ENCODE assay signal across 8 mouse cellular contexts in the genomic region with DNA sequence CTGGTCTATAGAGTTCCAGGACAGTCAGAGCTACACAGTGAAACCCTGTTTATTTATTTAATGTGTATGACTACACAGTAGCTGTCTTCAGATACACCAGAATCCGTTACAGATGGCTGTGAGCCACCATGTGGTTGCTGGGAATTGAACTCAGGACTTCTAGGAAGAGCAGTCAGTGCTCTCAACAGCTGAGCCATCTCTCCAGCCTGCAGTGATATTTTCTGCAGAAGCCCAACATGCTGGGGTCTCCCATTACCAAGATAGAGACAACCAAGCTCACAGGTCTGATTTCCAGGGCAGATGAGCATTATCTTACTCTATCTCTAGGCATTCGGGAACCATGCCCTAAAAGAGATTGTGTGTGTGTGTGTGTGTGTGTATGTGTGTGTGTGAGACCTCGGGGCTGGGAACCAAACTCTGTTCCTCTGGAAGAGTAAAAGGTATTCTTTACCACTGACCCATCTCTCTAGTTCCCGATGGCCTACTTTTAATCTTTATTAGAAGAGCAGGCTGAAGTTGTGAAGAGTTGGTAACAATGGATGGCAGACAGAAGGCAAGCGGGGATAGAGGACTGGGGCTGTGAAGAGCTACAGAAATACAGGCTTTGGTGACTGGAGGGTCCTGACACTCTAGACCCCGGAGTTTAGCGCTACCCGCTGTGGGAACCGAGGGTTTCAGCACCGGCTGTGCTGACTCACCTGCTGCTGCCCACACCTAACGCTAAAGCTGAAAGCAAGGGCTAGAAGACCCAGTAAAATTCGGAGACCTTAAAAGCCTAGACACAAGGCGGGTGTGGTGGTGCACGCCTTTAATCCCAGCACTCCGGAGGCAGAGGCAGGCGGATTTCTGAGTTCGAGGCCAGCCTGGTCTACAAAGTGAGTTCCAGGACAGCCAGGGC. TPM values are rescaled to one million over a fixed set of nuclear protein-coding genes. Genes with fewer than 3 reads are reported as not detected.
A peak's percentile ranks its signal among the peaks of the same experiment; 100 is the strongest.
DNase-seq lines count a peak whose midpoint lies in the region; ATAC-seq lines count a peak whose summit lies in the region.

No protein-coding gene starts in this region.

- peak overlapping the region; percentile 87 for H3K4me3 ChIP-seq in megakaryocyte, embryonic 14.5 days (replicated peaks)
- peak overlapping the region; percentile 71 for H3K4me3 ChIP-seq in heart, embryonic 16.5 days (ENCODE audit: low read length)
- peak overlapping the region; percentile 65 for H3K4me3 ChIP-seq in liver, embryonic 15.5 days (replicated peaks)

- no peaks in the 10 kb centered on the region for H3K9me3 ChIP-seq in megakaryocyte, embryonic 14.5 days
- no peaks in the 10 kb centered on the region for H3K9me3 ChIP-seq in heart, embryonic 16.5 days (replicated peaks; ENCODE audit: control insufficient read depth, low read length)
- no peaks in the 10 kb centered on the region for H3K9me3 ChIP-seq in liver, embryonic 15.5 days (replicated peaks)

- no peak for ATAC-seq in megakaryocyte, adult 5-6 weeks (ENCODE audit: poor library complexity, severe bottlenecking)
- ATAC-seq in heart, embryonic 16.5 days (replicated peaks; ENCODE audit: extremely low read depth, insufficient read depth, low FRiP score) = no peak
- no peak for ATAC-seq in liver, embryonic 15.5 days (ENCODE audit: insufficient read depth)

- peaks cover 30% of the 10 kb centered on the region for H3K36me3 ChIP-seq in megakaryocyte, embryonic 14.5 days (replicated peaks; ENCODE audit: low read length)
- no peaks in the 10 kb centered on the region for H3K36me3 ChIP-seq in heart, embryonic 16.5 days (ENCODE audit: control insufficient read depth, insufficient read depth)
- no peaks in the 10 kb centered on the region; the same call in 1 of the 2 replicates for H3K36me3 ChIP-seq in liver, embryonic 15.5 days (replicated peaks)

- no peaks in the 10 kb centered on the region for H3K27me3 ChIP-seq in megakaryocyte, embryonic 14.5 days (replicated peaks)
- H3K27me3 ChIP-seq in heart, embryonic 16.5 days (ENCODE audit: control insufficient read depth, insufficient read depth, low read length) = no peaks in the 10 kb centered on the region
- H3K27me3 ChIP-seq in liver, embryonic 15.5 days = no peaks in the 10 kb centered on the region

- 32% methylated on average over 17 of the region's 17 CpGs for WGBS in heart, embryonic 16.5 days
- WGBS in liver, embryonic 15.5 days (ENCODE audit: insufficient replicate concordance) = 14% methylated on average over 17 of the region's 17 CpGs

- H3K9ac ChIP-seq in heart, embryonic 16.5 days (ENCODE audit: low read length) = peak overlapping the region; percentile 31; the same call in 1 of the 2 replicates
- H3K9ac ChIP-seq in liver, embryonic 15.5 days = peak overlapping the region; percentile 30; the same call in 1 of the 2 replicates

- peaks cover 72% of the 10 kb centered on the region for H3K4me1 ChIP-seq in megakaryocyte, embryonic 14.5 days
- peaks cover 20% of the 10 kb centered on the region for H3K4me1 ChIP-seq in heart, embryonic 16.5 days (ENCODE audit: control insufficient read depth, insufficient read depth, low read length)
- H3K4me1 ChIP-seq in liver, embryonic 15.5 days (replicated peaks) = peaks cover 68% of the 10 kb centered on the region

- H3K4me2 ChIP-seq in heart, embryonic 16.5 days (ENCODE audit: low read depth, low read length) = peak overlapping the region; percentile 61
- H3K4me2 ChIP-seq in liver, embryonic 15.5 days = peak overlapping the region; percentile 92

- peak overlapping the region; percentile 92 for H3K27ac ChIP-seq in heart, embryonic 16.5 days (ENCODE audit: low read length)
- peak overlapping the region; percentile 86 for H3K27ac ChIP-seq in liver, embryonic 15.5 days (replicated peaks)

- peak; percentile 21 for DNase-seq in c-Kit-positive CD71-positive TER-119-negative erythroid progenitor cells, embryonic 14.5 days (ENCODE audit: low read depth)
- peak; percentile 65 for DNase-seq in yolk sac, embryonic 10.5 days (ENCODE audit: low spot score)
- DNase-seq in ovary, adult 18-20 months (ENCODE audit: low spot score) = no peak
- no peak for DNase-seq in urinary bladder, postnatal 4 days (ENCODE audit: low spot score in 2 of 2)

RNA-seq across cellular contexts. Expression of a gene that starts 1.1 kb away (rescaled TPM):
- 15.6 and 22.4 TPM in 2 replicates for polyA plus RNA-seq in megakaryocyte, embryonic 14.5 days (2012; ENCODE audit: insufficient read depth, low replicate concordance)
- 6.4 and 6.8 TPM in 2 replicates for total RNA-seq in megakaryocyte, adult 5-6 weeks (2015)
- 7.8 and 11.1 TPM in 2 replicates for total RNA-seq in megakaryocyte, adult 5-6 weeks (2017)
- polyA plus RNA-seq in heart, embryonic 16.5 days (2015; fragmentation: Nextera tagmentation; extraction: Ambion mirVana) = 15.3 and 16.6 TPM in 2 replicates
- 7.2 and 7.5 TPM in 2 replicates for polyA plus RNA-seq in liver, embryonic 15.5 days (2015; fragmentation: Nextera tagmentation; extraction: Ambion mirVana)

RNA-seq across cellular contexts. Expression of a gene that starts 1.6 kb away (rescaled TPM):
- polyA plus RNA-seq in megakaryocyte, embryonic 14.5 days (2012; ENCODE audit: insufficient read depth, low replicate concordance) = 4.5 and 4.7 TPM in 2 replicates
- 5.1 and 10.1 TPM in 2 replicates for total RNA-seq in megakaryocyte, adult 5-6 weeks (2015)
- 4.7 and 7.2 TPM in 2 replicates for total RNA-seq in megakaryocyte, adult 5-6 weeks (2017)
- polyA plus RNA-seq in heart, embryonic 16.5 days (2015; fragmentation: Nextera tagmentation; extraction: Ambion mirVana) = 9.6 and 10.3 TPM in 2 replicates
- 4.1 and 4.2 TPM in 2 replicates for polyA plus RNA-seq in liver, embryonic 15.5 days (2015; fragmentation: Nextera tagmentation; extraction: Ambion mirVana)

RNA-seq across cellular contexts. Expression of a gene that starts 20.2 kb away (rescaled TPM):
- polyA plus RNA-seq in megakaryocyte, embryonic 14.5 days (2012; ENCODE audit: insufficient read depth, low replicate concordance) = 4.5 TPM in 1 of 2 replicates, not detected in the other
- total RNA-seq in megakaryocyte, adult 5-6 weeks (2015) = 2.5 and 4.4 TPM in 2 replicates
- 3.0 and 4.4 TPM in 2 replicates for total RNA-seq in megakaryocyte, adult 5-6 weeks (2017)
- 0.90 and 1.1 TPM in 2 replicates for polyA plus RNA-seq in heart, embryonic 16.5 days (2015; fragmentation: Nextera tagmentation; extraction: Ambion mirVana)
- 1.4 and 1.7 TPM in 2 replicates for polyA plus RNA-seq in liver, embryonic 15.5 days (2015; fragmentation: Nextera tagmentation; extraction: Ambion mirVana)

RNA-seq across cellular contexts. Expression of a gene that starts 54.9 kb away (rescaled TPM):
- 302 and 455 TPM in 2 replicates for polyA plus RNA-seq in megakaryocyte, embryonic 14.5 days (2012; ENCODE audit: insufficient read depth, low replicate concordance)
- total RNA-seq in megakaryocyte, adult 5-6 weeks (2015) = 42.4 and 46.0 TPM in 2 replicates
- total RNA-seq in megakaryocyte, adult 5-6 weeks (2017) = 8.0 and 11.6 TPM in 2 replicates
- polyA plus RNA-seq in heart, embryonic 16.5 days (2015; fragmentation: Nextera tagmentation; extraction: Ambion mirVana) = 16.3 and 17.9 TPM in 2 replicates
- 6.7 and 7.6 TPM in 2 replicates for polyA plus RNA-seq in liver, embryonic 15.5 days (2015; fragmentation: Nextera tagmentation; extraction: Ambion mirVana)

Comparison
In these comparisons a context has a peak if more than half of its experiments do, and no peak if none do; other contexts are left out.
1. DNase-seq: peak in c-Kit-positive CD71-positive TER-119-negative erythroid progenitor cells, embryonic 14.5 days (single experiment) and yolk sac, embryonic 10.5 days (single experiment); none in ovary, adult 18-20 months (single experiment) and urinary bladder, postnatal 4 days (0 of 2).
2. Peak in every context shown above with its lines, with median percentiles within 50 percentile points of each other: H3K4me3 ChIP-seq.